Mouse (Mus musculus) bone marrow, adult 2 months (tissue): Measurements from ENCODE around the gene Nfkb1.

Experiments used
- CTCF ChIP-seq: fragments of 200-500 bp; IDR thresholded peaks from 2 replicates; pipeline ENCODE4 v1.5.1; 2011; ENCODE audit warnings: low read length, control low read depth; ENCODE audit not compliant: control insufficient read depth, insufficient read depth
- POLR2A ChIP-seq: fragments of 200-500 bp; IDR thresholded peaks from 2 replicates; pipeline ENCODE4 v1.6.1; 2011; ENCODE audit warnings: low read depth, mild to moderate bottlenecking, control low read depth, low read length, borderline replicate concordance; ENCODE audit not compliant: control insufficient read depth

- no peak for TF ChIP-seq CTCF
- no peak for TF ChIP-seq POLR2A
Measured at GRCm38 (mm10) chr3:135719179-135719532, 27.8 kb upstream of the Nfkb1 start.
